Mouse (Mus musculus): ENCODE measurements around the gene Dcun1d3. TPM values are rescaled to one million over a fixed set of nuclear protein-coding genes. Genes with fewer than 3 reads are reported as not detected.

Dcun1d3 gene
- polyA plus RNA-seq (2016; fragmentation: Nextera tagmentation; extraction: Ambion mirVana), result 17.8 and 19.4 TPM in 2 replicates

DNA sequence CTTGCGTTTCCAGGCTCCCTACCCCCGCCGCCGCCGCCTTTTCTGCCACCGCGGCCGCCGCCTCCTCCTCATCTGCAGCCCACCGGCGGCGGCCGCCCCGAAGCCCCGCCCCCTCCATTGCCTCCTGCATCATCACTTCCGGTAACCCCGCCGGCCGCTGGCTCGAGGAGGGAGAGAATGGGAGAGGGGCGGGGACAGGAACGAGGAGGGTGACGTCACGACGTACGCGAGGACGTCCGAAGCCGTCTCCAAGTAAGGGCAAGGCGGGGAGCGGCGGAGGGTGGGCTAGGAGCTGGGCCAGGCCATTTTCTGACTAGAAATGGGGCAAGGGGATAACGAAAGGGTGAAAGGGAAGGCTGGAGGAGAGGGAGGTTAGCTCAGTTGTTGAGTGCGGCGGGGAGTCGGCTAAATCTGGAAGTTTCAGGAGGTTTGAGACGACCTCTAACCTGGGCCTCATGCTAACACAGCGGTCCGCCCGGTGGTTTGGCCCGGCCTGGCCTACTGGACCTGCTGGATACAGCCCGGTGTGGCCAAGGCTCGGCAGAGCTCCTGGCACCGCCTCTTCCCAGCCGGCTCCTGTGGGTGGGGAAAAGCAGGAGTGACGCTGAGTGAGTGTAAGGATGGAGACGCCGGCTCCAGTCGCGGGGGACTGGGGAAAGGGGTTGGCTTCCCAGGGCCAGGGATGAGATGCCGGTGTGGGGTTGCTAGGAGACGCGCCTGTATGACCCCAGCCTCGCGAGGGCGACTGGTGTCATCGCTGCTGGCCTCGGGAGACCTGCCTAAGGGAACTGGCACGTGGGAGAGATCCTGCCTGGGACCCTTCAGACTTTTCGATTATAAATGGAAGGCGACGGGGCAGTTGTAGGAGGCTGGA, at the start of gene Dcun1d3, which contains the start of gene Lyrm1:
TSS of gene Dcun1d3 (minus strand) at position 660 of the 874 bp plus-strand sequence.
TSS of gene Lyrm1 (plus strand) at position 223 of the 874 bp plus-strand sequence.
- Histone ChIP-seq H3K9me3 (no peaks in the 10 kb centered on the region), H3K4me1 (peaks cover 25% of the 10 kb centered on the region), H3K27ac (replicated peaks) (peak within 1 kb of the TSS; percentile 97), H3K4me2 (replicated peaks) (peak within 1 kb of the TSS; percentile 71), H3K4me3 (peak within 1 kb of the TSS; percentile 64), H3K9ac (replicated peaks) (peak within 1 kb of the TSS; percentile 70), H3K27me3 (no peaks in the 10 kb centered on the region), H3K36me3 (no peaks in the 10 kb centered on the region)
- ATAC-seq (ENCODE audit: low FRiP score, low read depth), result peak; percentile 97
- under 1% methylated on average over 63 of the region's 63 CpGs for WGBS

DNA sequence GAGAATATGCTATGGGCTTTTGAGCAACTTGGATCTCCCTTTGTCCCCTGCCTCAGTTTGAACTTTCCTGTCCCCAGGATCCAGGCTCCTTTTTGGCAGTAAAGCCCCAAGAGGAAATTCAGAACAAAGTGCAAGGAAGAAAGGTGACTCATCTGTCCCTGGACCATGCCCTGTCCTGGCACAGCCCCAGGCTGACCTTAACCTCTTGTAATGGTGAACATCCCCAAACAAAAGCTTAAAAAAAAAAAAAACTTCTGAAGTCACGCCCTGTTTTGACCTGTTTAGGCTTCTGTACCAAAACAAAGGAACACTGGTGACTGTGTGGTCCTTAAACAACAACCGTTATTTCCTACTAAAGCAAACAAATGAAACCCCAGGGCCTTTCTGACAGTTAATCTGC, 45.5 kb upstream of the Dcun1d3 start:
- no peak overlapping the region for H3K9ac ChIP-seq (replicated peaks)
- no peaks in the 10 kb centered on the region for H3K36me3 ChIP-seq
- no peak overlapping the region for H3K4me2 ChIP-seq (replicated peaks)
- no peaks in the 10 kb centered on the region for H3K9me3 ChIP-seq
- H3K27me3 ChIP-seq, result no peaks in the 10 kb centered on the region
- H3K4me3 ChIP-seq, result no peak overlapping the region
- no peak for ATAC-seq (ENCODE audit: low FRiP score, low read depth)
- H3K4me1 ChIP-seq, result no peaks in the 10 kb centered on the region
- no peak overlapping the region for H3K27ac ChIP-seq (replicated peaks)
- 55% methylated on average over 2 of the region's 2 CpGs for WGBS

DNA sequence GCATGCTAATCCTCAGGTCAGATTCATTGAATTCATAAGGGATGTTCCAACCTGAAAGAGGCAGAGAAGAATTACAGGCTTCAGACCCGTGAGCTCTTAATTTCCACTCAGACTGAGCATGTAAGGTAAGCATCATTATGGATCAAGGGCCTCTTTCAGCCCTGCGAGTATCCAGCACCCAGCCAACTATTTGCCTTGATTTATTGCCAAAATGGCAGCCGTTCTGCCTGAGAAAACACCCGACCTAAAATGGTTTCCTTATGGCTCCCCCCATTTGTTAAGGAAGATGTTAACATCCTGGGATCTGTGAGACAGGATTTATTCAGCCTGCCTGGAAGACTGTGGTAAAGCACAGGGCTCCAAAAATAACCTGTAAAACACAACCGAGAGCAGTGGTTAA, 40.9 kb upstream of the Dcun1d3 start:
- 84% methylated on average over 5 of the region's 5 CpGs for WGBS
- no peaks in the 10 kb centered on the region for H3K4me1 ChIP-seq
- no peaks in the 10 kb centered on the region for H3K36me3 ChIP-seq
- no peak overlapping the region for H3K4me3 ChIP-seq
- no peaks in the 10 kb centered on the region for H3K27me3 ChIP-seq
- no peaks in the 10 kb centered on the region for H3K9me3 ChIP-seq
- no peak for ATAC-seq (ENCODE audit: low FRiP score, low read depth)
- H3K4me2 ChIP-seq (replicated peaks), result no peak overlapping the region
- no peak overlapping the region for H3K27ac ChIP-seq (replicated peaks)
- H3K9ac ChIP-seq (replicated peaks), result no peak overlapping the region

DNA sequence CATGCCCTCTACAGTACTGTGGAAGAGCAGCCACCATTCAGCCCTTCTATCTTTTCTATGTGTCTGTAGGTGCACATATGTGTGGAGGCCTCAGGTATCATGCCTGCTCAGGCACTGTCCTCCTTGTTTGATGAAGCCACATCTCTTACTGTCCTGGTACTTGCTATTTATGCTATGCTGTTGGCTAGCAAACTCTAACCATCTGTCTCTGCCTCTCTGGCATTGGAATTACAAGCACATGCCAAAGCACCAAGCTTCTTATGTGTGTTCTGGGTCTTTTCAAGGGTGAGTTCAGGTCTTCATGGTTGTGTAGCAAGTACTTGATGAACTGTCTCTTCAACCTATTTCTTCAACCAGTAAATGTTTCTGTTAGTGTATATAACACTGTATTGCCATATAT, 40.2 kb upstream of the Dcun1d3 start:
- no peak for ATAC-seq (ENCODE audit: low FRiP score, low read depth)
- no peak overlapping the region for H3K4me2 ChIP-seq (replicated peaks)
- H3K9me3 ChIP-seq, result no peaks in the 10 kb centered on the region
- H3K27me3 ChIP-seq, result no peaks in the 10 kb centered on the region
- H3K9ac ChIP-seq (replicated peaks), result no peak overlapping the region
- H3K27ac ChIP-seq (replicated peaks), result no peak overlapping the region
- no peaks in the 10 kb centered on the region for H3K36me3 ChIP-seq
- no peaks in the 10 kb centered on the region for H3K4me1 ChIP-seq
- H3K4me3 ChIP-seq, result no peak overlapping the region

DNA sequence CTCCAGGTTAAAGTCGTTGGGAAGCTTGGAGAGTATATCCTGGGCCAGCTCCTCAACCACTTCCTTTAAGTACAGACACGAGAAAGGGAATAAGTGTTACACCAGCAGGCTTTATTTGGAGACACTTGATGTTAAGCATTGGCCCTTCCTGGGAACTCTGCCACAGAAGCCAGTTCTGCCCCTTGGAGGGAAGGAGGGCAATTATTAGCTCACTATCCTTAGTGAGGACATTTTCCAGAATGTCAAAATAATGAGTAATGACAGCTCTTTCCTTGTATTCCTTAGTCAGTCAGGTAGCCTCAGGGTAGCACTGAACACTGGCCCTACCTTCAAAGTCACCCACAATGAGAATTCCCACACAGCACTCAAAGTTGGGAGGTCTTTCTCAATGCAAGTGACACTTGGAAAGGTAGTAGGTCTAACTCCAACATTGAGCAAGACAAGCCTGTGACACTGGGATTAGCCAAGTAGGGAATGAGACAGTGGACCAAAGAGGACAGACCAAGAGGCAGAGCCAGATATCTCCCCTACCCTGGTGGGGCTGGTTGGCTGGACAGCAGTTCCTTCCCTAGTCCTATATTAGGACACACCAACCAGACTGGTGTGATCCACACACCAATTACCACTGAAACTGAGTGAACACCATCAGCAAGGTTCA, 32.8 kb upstream of the Dcun1d3 start:
- 65% methylated on average over 2 of the region's 2 CpGs for WGBS
- no peak overlapping the region for H3K9ac ChIP-seq (replicated peaks)
- no peaks in the 10 kb centered on the region for H3K4me1 ChIP-seq
- H3K27ac ChIP-seq (replicated peaks), result no peak overlapping the region
- no peaks in the 10 kb centered on the region for H3K36me3 ChIP-seq
- H3K27me3 ChIP-seq, result no peaks in the 10 kb centered on the region
- H3K4me3 ChIP-seq, result no peak overlapping the region
- no peak for ATAC-seq (ENCODE audit: low FRiP score, low read depth)
- H3K9me3 ChIP-seq, result no peaks in the 10 kb centered on the region
- H3K4me2 ChIP-seq (replicated peaks), result no peak overlapping the region

DNA sequence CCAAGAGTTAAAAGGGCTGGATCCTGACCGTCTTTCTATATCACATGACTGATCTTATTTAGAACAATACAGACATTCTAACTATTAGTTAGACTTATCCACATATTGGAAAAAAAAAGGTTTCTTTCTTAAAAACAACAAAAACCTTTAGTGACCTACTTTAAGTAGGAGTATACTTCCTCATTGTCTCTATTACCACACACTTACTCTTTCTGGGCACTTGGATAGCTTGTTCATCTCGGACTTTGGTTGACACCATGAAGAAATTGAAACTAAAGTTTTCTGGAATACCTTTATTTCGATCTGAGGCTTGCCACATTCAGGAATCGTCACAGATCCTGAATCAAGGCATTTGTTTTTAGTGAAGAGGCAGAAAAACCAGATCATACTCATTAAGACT, 25.0 kb upstream of the Dcun1d3 start:
- WGBS, result 83% methylated on average over 4 of the region's 4 CpGs
- H3K4me2 ChIP-seq (replicated peaks), result no peak overlapping the region

DNA sequence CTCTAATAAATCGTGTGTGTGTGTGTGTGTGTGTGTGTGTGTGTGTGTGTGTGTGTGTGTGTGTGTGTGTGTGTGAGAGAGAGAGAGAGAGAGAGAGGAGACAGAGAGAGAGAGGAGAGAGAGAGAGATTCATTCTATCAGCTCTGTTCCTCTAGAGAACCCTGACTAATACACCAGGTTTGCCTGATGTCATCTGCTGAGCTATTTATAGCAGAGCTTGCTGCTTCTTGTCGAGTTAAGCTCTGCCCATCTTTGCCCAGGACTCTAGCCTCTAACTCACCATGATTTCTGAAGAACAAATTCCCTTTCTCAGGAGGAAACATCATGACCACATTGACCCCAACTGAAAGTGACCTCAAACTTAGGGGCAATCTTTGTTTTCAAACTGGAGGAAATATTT, 24.4 kb upstream of the Dcun1d3 start:
- ATAC-seq (ENCODE audit: low FRiP score, low read depth), result no peak
- H3K36me3 ChIP-seq, result no peaks in the 10 kb centered on the region
- no peaks in the 10 kb centered on the region for H3K4me1 ChIP-seq
- H3K27me3 ChIP-seq, result no peaks in the 10 kb centered on the region
- 49% methylated on average over 2 of the region's 2 CpGs for WGBS
- no peaks in the 10 kb centered on the region for H3K9me3 ChIP-seq
- no peak overlapping the region for H3K4me2 ChIP-seq (replicated peaks)
- no peak overlapping the region for H3K27ac ChIP-seq (replicated peaks)
- no peak overlapping the region for H3K9ac ChIP-seq (replicated peaks)
- no peak overlapping the region for H3K4me3 ChIP-seq

More for the DNA sequence above, 25.0 kb upstream of the Dcun1d3 start:
- no peak overlapping the region for H3K4me3 ChIP-seq
- no peaks in the 10 kb centered on the region for H3K36me3 ChIP-seq
- no peaks in the 10 kb centered on the region for H3K9me3 ChIP-seq
- H3K9ac ChIP-seq (replicated peaks), result no peak overlapping the region
- H3K27me3 ChIP-seq, result no peaks in the 10 kb centered on the region
- H3K4me1 ChIP-seq, result no peaks in the 10 kb centered on the region
- ATAC-seq (ENCODE audit: low FRiP score, low read depth), result no peak
- H3K27ac ChIP-seq (replicated peaks), result no peak overlapping the region

DNA sequence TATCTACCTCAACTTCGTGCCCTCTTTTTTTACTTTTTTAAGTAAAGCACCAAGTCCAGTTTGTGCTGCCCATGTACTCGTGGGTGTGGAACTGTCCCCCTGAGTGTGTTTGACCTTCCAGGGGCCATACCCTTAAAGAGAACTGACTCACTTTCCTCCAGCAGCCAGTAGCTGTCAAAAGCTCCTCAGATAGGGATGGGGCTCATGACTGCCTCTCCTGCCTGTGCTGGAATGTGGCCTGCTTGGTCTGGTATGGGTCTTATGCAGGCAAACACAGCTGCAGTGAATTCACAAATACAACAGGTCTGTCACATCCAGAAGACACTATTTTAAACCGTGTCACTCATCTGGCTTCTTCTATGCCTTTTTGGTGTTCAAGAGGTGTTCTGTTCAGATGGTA, 15.6 kb upstream of the Dcun1d3 start:
- WGBS, result 82% methylated on average over 3 of the region's 3 CpGs
- no peak overlapping the region for H3K4me3 ChIP-seq
- no peaks in the 10 kb centered on the region for H3K27me3 ChIP-seq
- no peaks in the 10 kb centered on the region for H3K4me1 ChIP-seq
- no peak overlapping the region for H3K4me2 ChIP-seq (replicated peaks)
- ATAC-seq (ENCODE audit: low FRiP score, low read depth), result no peak
- H3K27ac ChIP-seq (replicated peaks), result no peak overlapping the region
- no peaks in the 10 kb centered on the region for H3K9me3 ChIP-seq
- H3K9ac ChIP-seq (replicated peaks), result no peak overlapping the region
- no peaks in the 10 kb centered on the region for H3K36me3 ChIP-seq

DNA sequence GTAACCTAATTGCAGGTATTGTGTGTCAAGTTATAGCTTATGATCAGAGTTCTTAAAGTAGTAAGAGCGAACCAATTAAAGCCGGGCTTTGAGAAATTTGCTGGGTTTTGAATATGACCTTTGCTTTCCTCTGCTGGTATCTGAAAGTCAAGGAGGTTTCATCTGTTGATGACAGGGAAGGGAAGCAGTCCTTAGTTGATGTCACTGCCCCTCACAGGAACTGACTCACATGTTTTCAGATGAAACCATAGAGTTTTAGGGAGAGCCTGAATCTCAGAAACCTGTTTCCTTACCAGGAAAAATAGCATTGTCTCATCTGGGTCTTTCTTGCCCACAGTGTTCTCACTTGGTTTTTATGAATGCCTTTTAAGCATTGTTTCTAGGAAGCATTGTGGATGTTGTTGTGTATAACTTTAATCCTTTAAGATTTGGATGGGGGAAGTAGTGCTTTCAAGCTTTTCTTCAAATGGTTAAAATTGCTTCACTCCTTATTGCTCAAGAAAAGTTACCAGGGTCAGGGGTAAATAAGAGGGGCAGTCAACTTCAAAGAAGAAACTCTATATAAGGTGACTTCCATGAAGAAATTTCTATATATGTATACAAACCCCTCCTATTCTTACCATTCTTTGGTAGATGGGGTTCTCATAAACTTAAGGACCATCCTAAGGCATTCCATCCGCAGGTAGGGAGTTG, 10.6 kb upstream of the Dcun1d3 start:
- Histone ChIP-seq H3K9ac (replicated peaks) (no peak overlapping the region), H3K4me3 (no peak overlapping the region), H3K27me3 (no peaks in the 10 kb centered on the region), H3K4me2 (replicated peaks) (no peak overlapping the region), H3K36me3 (no peaks in the 10 kb centered on the region), H3K9me3 (no peaks in the 10 kb centered on the region), H3K4me1 (no peaks in the 10 kb centered on the region), H3K27ac (replicated peaks) (no peak overlapping the region)
- WGBS, result over 99% methylated on average over 3 of the region's 3 CpGs
- ATAC-seq (ENCODE audit: low FRiP score, low read depth), result no peak

DNA sequence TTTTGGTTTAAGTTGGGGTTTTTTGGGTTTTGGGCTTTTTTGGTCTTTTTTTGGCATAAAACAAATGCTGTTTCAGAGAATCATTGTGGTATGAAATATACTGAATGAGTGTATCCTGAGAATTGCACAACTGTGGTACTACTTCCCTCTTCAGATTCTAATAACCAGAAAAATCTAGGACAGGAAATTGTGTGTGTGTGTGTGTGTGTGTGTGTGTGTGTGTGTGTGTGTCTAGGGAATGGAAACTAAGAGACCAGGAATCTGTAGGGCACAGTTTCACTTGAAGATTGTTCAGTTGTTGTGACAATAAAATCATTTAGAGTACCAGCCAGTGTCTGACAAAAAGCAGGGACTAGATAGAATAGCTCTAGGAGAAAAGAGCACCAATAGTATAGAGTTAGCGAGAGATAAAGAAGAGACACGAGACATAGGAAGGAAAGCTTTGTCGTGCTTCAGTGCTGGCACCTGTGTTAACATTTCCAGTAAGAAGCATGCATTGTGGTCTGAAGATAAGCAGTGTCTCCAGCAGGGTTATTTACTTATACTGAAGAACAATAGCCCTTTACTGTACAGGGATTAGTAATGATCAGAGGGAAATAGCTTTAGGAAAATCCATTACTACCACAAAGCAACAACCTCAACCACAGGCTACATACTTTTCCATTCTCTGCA, 3.4 kb upstream of the Dcun1d3 start:
- no peaks in the 10 kb centered on the region for H3K36me3 ChIP-seq
- no peak overlapping the region for H3K9ac ChIP-seq (replicated peaks)
- 75% methylated on average over 3 of the region's 3 CpGs for WGBS

DNA sequence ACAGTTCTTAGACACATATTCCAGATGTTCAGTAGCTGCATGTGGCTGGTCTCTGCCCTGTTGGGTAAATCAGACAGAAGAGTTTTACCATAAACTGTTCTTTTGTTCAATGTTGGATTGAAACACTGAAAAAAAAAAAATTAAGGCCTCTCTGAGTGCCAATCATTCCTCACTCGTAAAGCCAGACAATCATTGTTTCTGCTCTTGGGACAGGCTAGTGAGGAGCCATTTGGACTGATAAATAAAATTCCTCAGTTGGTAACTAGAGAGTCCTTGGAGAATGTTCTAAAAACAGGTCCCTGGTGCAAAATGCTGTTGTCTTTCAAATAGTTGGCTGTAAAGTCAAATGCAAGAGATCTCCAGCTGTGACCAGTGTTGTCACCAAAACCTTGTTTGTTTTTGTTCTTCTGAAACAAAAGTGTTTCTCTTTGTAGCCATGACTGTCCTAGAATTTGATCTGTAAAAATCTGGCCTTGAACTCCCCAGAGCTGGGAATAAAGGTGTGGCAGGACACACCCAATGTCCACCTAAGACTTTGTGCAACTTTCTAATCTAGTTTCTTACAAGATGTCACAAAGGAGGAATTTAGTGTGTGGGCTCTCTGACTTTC, 2.3 kb upstream of the Dcun1d3 start:
- Histone ChIP-seq H3K4me2 (replicated peaks) (no peak overlapping the region), H3K27me3 (no peaks in the 10 kb centered on the region), H3K9ac (replicated peaks) (no peak overlapping the region), H3K36me3 (no peaks in the 10 kb centered on the region), H3K4me1 (peaks cover 22% of the 10 kb centered on the region), H3K4me3 (no peak overlapping the region), H3K27ac (replicated peaks) (no peak overlapping the region), H3K9me3 (no peaks in the 10 kb centered on the region)
- 61% methylated on average over 1 of the region's 1 CpGs for WGBS
- ATAC-seq (ENCODE audit: low FRiP score, low read depth), result no peak

More for the DNA sequence above, 3.4 kb upstream of the Dcun1d3 start:
- no peaks in the 10 kb centered on the region for H3K27me3 ChIP-seq
- peaks cover 11% of the 10 kb centered on the region for H3K4me1 ChIP-seq
- no peak overlapping the region for H3K4me2 ChIP-seq (replicated peaks)
- H3K4me3 ChIP-seq, result no peak overlapping the region
- H3K27ac ChIP-seq (replicated peaks), result no peak overlapping the region
- ATAC-seq (ENCODE audit: low FRiP score, low read depth), result no peak
- H3K9me3 ChIP-seq, result no peaks in the 10 kb centered on the region

Measured in midbrain, embryonic 12.5 days (tissue).